Mouse (Mus musculus): ENCODE data around the gene Cd19. TPM values are rescaled to one million over a fixed set of nuclear protein-coding genes. Genes with fewer than 3 reads are reported as not detected.
"Not testable (repeated sequence)": the region's sequence is repeated elsewhere in the genome, so short reads cannot be mapped to it uniquely, and the experiment has no call there.

The Cd19 gene
- polyA plus RNA-seq, 1 experiment: not detected

DNA sequence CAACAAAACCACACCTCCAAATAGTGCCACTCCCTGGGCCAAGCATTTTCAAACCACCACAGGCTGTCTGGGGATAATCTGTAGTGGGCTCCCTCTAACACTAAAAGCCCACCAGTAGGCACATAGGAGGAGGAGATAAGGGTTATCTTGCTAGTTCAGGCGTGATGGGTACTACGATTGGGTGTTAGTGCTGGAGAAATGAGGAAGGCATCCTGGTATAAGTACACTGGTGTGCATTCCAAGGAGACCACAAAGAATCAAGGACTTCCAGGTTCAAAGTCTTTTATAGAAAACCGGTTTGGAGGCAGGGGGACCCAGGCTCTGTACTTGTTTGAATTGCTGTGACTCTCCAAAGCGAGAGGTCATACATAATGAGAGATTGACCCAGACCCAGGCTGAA lies 13.5 kb upstream of the Cd19 start:
- TF ChIP-seq POLR2A (IDR thresholded peaks at IDR 0.05; ENCODE audit: insufficient read depth, low read depth, low read length): no peak
- no peak for TF ChIP-seq CTCF (IDR thresholded peaks at IDR 0.05; ENCODE audit: insufficient read depth, low read depth, low read length)
- 23% methylated on average over 4 of the region's 4 CpGs for whole genome bisulfite sequencing
- peak overlapping the region; percentile 63 for H3K27ac ChIP-seq (ENCODE audit: insufficient read depth, low read depth, low read length)
- peaks cover 12% of the 10 kb centered on the region for H3K4me1 ChIP-seq (ENCODE audit: control insufficient read depth, insufficient read depth, low read length)
- peak overlapping the region; percentile 97 for H3K4me3 ChIP-seq (ENCODE audit: insufficient read depth, low read depth, low read length)

- TF ChIP-seq POLR2A (IDR thresholded peaks at IDR 0.05; ENCODE audit: insufficient read depth, low read depth, low read length) (no peak), CTCF (IDR thresholded peaks at IDR 0.05; ENCODE audit: insufficient read depth, low read depth, low read length) (no peak)
- H3K27ac ChIP-seq (ENCODE audit: insufficient read depth, low read depth, low read length): no peak overlapping the region
- WGBS: 61% methylated on average over 13 of the region's 13 CpGs
- peaks cover 12% of the 10 kb centered on the region for H3K4me1 ChIP-seq (ENCODE audit: control insufficient read depth, insufficient read depth, low read length)
- no peak overlapping the region for H3K4me3 ChIP-seq (ENCODE audit: insufficient read depth, low read depth, low read length)
Measured at GRCm38 (mm10) chr7:126427323-126427860, 12.7 kb upstream of the Cd19 start.

DNA sequence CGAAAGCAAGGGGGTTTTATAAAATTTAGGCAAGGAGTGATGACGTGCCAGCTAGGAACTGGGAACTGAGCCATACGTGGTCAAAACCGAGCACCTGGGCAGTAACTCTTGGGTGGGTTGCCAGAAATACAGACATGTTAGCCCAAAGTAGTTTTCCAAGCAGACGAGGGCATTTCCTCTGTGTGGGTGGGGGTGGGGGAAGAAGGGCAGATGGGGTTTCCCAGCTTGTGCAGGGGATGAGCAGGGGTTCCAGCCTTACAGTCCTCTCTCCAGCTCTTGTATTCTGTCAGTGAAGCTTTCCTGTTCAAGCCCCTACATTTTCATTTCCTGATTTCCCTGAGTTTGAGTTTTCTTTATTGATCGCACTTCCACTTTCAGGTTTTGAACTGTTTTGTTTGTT lies 9.5 kb upstream of the Cd19 start:
- Histone ChIP-seq H3K4me1 (ENCODE audit: control insufficient read depth, insufficient read depth, low read length) (peaks cover 4% of the 10 kb centered on the region; the same call in 1 of the 2 replicates), H3K27ac (ENCODE audit: insufficient read depth, low read depth, low read length) (no peak overlapping the region), H3K4me3 (ENCODE audit: insufficient read depth, low read depth, low read length) (no peak overlapping the region)
- TF ChIP-seq CTCF (IDR thresholded peaks at IDR 0.05; ENCODE audit: insufficient read depth, low read depth, low read length): no peak
- no peak for TF ChIP-seq POLR2A (IDR thresholded peaks at IDR 0.05; ENCODE audit: insufficient read depth, low read depth, low read length)
- 81% methylated on average over 6 of the region's 6 CpGs for WGBS

GRCm38 (mm10) chr7:126421756-126422155 lies 7.1 kb upstream of the Cd19 start:
- Histone ChIP-seq H3K4me1 (ENCODE audit: control insufficient read depth, insufficient read depth, low read length) (no peaks in the 10 kb centered on the region), H3K4me3 (ENCODE audit: insufficient read depth, low read depth, low read length) (no peak overlapping the region), H3K27ac (ENCODE audit: insufficient read depth, low read depth, low read length) (no peak overlapping the region)
- TF ChIP-seq CTCF (IDR thresholded peaks at IDR 0.05; ENCODE audit: insufficient read depth, low read depth, low read length): no peak
- no peak for TF ChIP-seq POLR2A (IDR thresholded peaks at IDR 0.05; ENCODE audit: insufficient read depth, low read depth, low read length)
- 89% methylated on average over 5 of the region's 5 CpGs for WGBS

- WGBS: 56% methylated on average over 3 of the region's 3 CpGs
Measured at GRCm38 (mm10) chr7:126418496-126418895, 3.8 kb upstream of the Cd19 start.

DNA sequence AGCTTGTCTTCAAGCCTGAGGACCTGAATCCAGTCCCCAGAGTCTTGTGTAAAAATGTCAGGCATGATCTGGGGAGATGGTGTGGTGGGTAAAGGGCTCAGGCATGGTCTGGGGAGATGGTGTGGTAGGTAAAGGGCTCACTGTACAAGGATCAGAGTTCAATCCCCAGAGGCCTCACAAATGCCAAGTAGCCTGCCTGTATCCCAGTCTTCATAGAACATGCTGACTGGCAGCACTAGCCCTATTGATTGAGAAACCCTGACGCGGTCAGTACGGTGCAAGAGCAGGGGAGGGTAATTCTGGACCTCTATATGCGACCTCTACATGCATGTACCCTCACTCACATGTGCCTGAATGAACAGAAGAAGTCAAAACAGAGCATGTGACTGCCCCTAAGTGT lies 2.9 kb upstream of the Cd19 start:
- H3K27ac ChIP-seq (ENCODE audit: insufficient read depth, low read depth, low read length): no peak overlapping the region
- WGBS: 78% methylated on average over 4 of the region's 4 CpGs
- TF ChIP-seq CTCF (IDR thresholded peaks at IDR 0.05; ENCODE audit: insufficient read depth, low read depth, low read length) (no peak), POLR2A (IDR thresholded peaks at IDR 0.05; ENCODE audit: insufficient read depth, low read depth, low read length) (no peak)
- no peak overlapping the region for H3K4me3 ChIP-seq (ENCODE audit: insufficient read depth, low read depth, low read length)
- H3K4me1 ChIP-seq (ENCODE audit: control insufficient read depth, insufficient read depth, low read length): no peaks in the 10 kb centered on the region

More at GRCm38 (mm10) chr7:126418496-126418895, 3.8 kb upstream of the Cd19 start:
- TF ChIP-seq CTCF (IDR thresholded peaks at IDR 0.05; ENCODE audit: insufficient read depth, low read depth, low read length): no peak
- TF ChIP-seq POLR2A (IDR thresholded peaks at IDR 0.05; ENCODE audit: insufficient read depth, low read depth, low read length): no peak
- H3K27ac ChIP-seq (ENCODE audit: insufficient read depth, low read depth, low read length): no peak overlapping the region
- H3K4me3 ChIP-seq (ENCODE audit: insufficient read depth, low read depth, low read length): no peak overlapping the region
- no peaks in the 10 kb centered on the region for H3K4me1 ChIP-seq (ENCODE audit: control insufficient read depth, insufficient read depth, low read length)

- WGBS: 48% methylated on average over 8 of the region's 8 CpGs
- H3K4me1 ChIP-seq (ENCODE audit: control insufficient read depth, insufficient read depth, low read length): no peaks in the 10 kb centered on the region
- TF ChIP-seq CTCF (IDR thresholded peaks at IDR 0.05; ENCODE audit: insufficient read depth, low read depth, low read length) (no peak), POLR2A (IDR thresholded peaks at IDR 0.05; ENCODE audit: insufficient read depth, low read depth, low read length) (no peak)
- H3K27ac ChIP-seq (ENCODE audit: insufficient read depth, low read depth, low read length): no peak overlapping the region
- H3K4me3 ChIP-seq (ENCODE audit: insufficient read depth, low read depth, low read length): no peak overlapping the region
Measured at GRCm38 (mm10) chr7:126417045-126417444, 2.4 kb upstream of the Cd19 start.

DNA sequence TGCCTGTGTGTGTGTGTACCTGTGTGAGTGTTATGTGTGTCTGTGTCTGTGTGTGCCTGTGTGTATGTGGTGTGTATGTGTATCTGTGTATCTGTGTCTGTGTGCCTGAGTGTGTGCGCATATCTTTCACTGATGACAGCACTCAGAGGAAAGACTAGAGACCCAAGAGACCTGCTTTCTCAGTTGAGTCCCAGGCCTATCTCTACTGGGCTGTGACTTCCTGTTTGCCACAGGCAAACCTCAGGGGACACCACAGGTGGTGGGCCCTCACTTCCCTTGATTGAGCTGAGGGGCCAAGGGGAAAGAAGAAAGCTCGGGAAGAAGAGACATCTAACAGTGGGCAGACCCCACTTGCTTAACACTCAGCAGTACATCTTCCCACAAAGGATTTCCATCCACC lies 1.9 kb upstream of the Cd19 start:
- TF ChIP-seq CTCF (IDR thresholded peaks at IDR 0.05; ENCODE audit: insufficient read depth, low read depth, low read length) (no peak), POLR2A (IDR thresholded peaks at IDR 0.05; ENCODE audit: insufficient read depth, low read depth, low read length) (no peak)
- 52% methylated on average over 2 of the region's 2 CpGs for WGBS
- Histone ChIP-seq H3K4me1 (ENCODE audit: control insufficient read depth, insufficient read depth, low read length) (no peaks in the 10 kb centered on the region), H3K27ac (ENCODE audit: insufficient read depth, low read depth, low read length) (no peak overlapping the region), H3K4me3 (ENCODE audit: insufficient read depth, low read depth, low read length) (no peak overlapping the region)

DNA sequence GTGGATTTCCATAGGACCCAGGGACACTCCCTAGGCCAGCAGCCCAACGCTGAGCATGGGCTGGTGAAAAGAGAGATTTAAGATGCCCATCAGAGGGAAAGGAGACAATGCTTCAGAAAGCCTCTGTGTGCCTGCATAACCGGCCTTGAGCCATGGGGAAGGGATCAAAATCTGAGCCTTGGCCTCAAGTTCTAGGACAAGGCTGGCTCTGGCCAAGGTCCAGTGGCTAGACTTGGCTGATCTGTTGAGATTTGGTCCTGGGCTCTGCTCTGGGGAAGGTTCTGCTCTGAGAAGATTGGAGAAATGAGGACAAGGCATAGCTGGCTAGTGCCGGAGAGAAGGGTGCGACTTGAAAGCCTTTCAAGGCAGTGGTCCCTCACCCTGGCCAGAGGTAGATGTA lies 3.6 kb downstream of the Cd19 start:
- H3K4me1 ChIP-seq (ENCODE audit: control insufficient read depth, insufficient read depth, low read length): no peaks in the 10 kb centered on the region
- H3K27ac ChIP-seq (ENCODE audit: insufficient read depth, low read depth, low read length): no peak overlapping the region
- H3K4me3 ChIP-seq (ENCODE audit: insufficient read depth, low read depth, low read length): no peak overlapping the region
- whole genome bisulfite sequencing: 87% methylated on average over 4 of the region's 4 CpGs
- TF ChIP-seq CTCF (IDR thresholded peaks at IDR 0.05; ENCODE audit: insufficient read depth, low read depth, low read length) (no peak), POLR2A (IDR thresholded peaks at IDR 0.05; ENCODE audit: insufficient read depth, low read depth, low read length) (no peak)

- Histone ChIP-seq H3K27ac (ENCODE audit: insufficient read depth, low read depth, low read length) (no peak overlapping the region), H3K4me3 (ENCODE audit: insufficient read depth, low read depth, low read length) (no peak overlapping the region), H3K4me1 (ENCODE audit: control insufficient read depth, insufficient read depth, low read length) (no peaks in the 10 kb centered on the region)
- 75% methylated on average over 2 of the region's 2 CpGs for WGBS
- no peak for TF ChIP-seq POLR2A (IDR thresholded peaks at IDR 0.05; ENCODE audit: insufficient read depth, low read depth, low read length)
- no peak for TF ChIP-seq CTCF (IDR thresholded peaks at IDR 0.05; ENCODE audit: insufficient read depth, low read depth, low read length)
Measured at GRCm38 (mm10) chr7:126408686-126409085, 6.0 kb downstream of the Cd19 start.

DNA sequence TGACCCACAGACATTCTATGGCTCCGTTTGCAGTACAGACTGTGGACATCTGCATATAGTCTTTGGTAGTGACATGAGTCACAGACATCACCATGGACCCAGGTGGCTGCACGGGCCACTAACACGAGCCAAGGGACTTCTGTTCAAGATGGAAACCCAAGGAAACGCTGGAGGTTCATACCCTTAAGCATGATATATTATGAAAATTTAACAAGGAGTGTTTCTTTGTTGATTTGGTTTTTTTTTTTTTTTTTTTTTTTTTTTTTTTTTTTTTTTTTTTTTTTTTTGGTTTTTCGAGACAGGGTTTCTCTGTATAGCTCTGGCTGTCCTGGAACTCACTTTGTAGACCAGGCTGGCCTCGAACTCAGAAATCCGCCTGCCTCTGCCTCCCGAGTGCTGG lies 12.2 kb downstream of the Cd19 start:
- H3K4me1 ChIP-seq (ENCODE audit: control insufficient read depth, insufficient read depth, low read length); H3K4me3 ChIP-seq (ENCODE audit: insufficient read depth, low read depth, low read length); H3K27ac ChIP-seq (ENCODE audit: insufficient read depth, low read depth, low read length): not testable (repeated sequence)
- 81% methylated on average over 8 of the region's 8 CpGs for WGBS
